Mouse (Mus musculus) E14TG2a.4 (cell line): ENCODE results near the gene Tmem95.

ENCODE experiments used
- CTCF ChIP-seq: conservative IDR thresholded peaks from 2 replicates; pipeline ENCODE4 v1.5.1; 2014; ENCODE audit warnings: low read length
- POU5F1 ChIP-seq: IDR thresholded peaks from 2 replicates; pipeline ENCODE4 v1.6.1; 2014; ENCODE audit warnings: low read length, borderline replicate concordance

DNA sequence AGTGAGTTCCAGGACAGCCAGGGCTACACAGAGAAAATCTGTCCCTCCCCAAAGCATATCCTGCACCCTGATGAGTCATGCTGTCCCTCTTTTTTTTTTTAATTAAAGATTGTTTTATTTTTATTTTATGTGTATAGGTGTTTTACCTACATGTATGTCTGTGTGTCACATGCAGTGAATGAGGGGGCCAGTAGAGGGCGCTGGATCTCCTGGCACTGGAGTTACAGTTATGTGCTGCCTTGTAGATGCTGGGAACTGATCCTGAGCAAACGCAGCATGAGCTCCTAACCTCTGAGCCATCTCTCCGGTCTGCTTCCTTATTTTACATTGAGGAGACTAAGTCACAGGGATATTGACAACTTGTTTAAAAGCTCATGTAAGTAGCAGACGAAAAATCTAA, 5.2 kb upstream of the Tmem95 start:
- TF ChIP-seq CTCF, result peak; percentile 84
- no peak for TF ChIP-seq POU5F1
